Mouse (Mus musculus): Measurements from ENCODE around the gene Med15.

GRCm38 (mm10) chr16:17723325-17723626 lies 9.4 kb downstream of the Med15 start:
- TF ChIP-seq CTCF (IDR thresholded peaks at IDR 0.05; ENCODE audit: control insufficient read depth, insufficient read depth, insufficient replicate concordance, low read depth, low read length) = no peak
- no peak for TF ChIP-seq POLR2A (IDR thresholded peaks at IDR 0.05; ENCODE audit: control insufficient read depth, low read depth, low read length)

All from testis, adult 2 months (tissue).